Mouse (Mus musculus) cerebellum, postnatal 25 days (tissue): ENCODE results near the gene Coasy.

Experiments used
- DNase-seq, 2 experiments: peaks; one replicate each; pipeline ENCODE4 v3.0.0; 2021; ENCODE audit warnings: mixed read lengths in 2 of 2

Coasy gene

GRCm38 (mm10) chr11:101134217-101134865, 52.0 kb downstream of the Coasy start:
- peak; percentile 27 to 57 for DNase-seq
